Mouse (Mus musculus): Measurements from ENCODE around the gene BC048562. TPM values are rescaled to one million over a fixed set of nuclear protein-coding genes. Genes with fewer than 3 reads are reported as not detected.
A peak's percentile ranks its signal among the peaks of the same experiment; 100 is the strongest.

Gene BC048562
- total and polyA plus RNA-seq, 2 experiments from 2014 or later, result not detected

DNA sequence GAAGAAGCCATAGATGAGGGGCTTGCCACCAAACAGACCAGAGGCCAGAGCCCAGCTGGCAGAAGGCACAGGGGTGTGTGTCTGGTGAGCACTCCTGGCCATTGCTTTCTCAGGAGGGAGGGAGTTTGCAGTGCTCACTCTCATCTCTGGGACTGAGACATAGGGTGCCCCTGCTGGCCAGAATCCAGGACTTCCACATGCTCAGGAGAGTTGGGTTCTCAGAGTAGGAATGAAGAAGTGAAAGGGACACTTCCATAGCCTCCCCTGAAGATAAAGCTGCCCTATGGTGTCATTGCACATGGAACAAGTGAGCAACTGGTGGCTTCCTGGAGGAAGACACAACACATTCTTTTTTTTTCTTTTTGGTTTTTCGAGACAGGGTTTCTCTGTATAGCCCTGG, 38.2 kb downstream of the BC048562 start:
- no peak overlapping the region for H3K9ac ChIP-seq (replicated peaks; ENCODE audit: low read length, poor library complexity, severe bottlenecking)
- DNase-seq (ENCODE audit: low spot score) (no peak), ATAC-seq (ENCODE audit: low FRiP score) (no peak)
- H3K27me3 ChIP-seq (ENCODE audit: insufficient read depth, low read length), result no peaks in the 10 kb centered on the region
- 55% methylated on average over 1 of the region's 1 CpGs for WGBS
- H3K9me3 ChIP-seq (ENCODE audit: low read length), result no peaks in the 10 kb centered on the region
- no peaks in the 10 kb centered on the region for H3K36me3 ChIP-seq (ENCODE audit: insufficient read depth, low read length)
- H3K4me1 ChIP-seq (ENCODE audit: insufficient read depth, low read length), result peaks cover 9% of the 10 kb centered on the region; the same call in 1 of the 2 replicates
- TF ChIP-seq CTCF (IDR thresholded peaks at IDR 0.05), result 0 out of 2 replicates have a peak, but pooled peaks have one; percentile 11
- no peak overlapping the region for H3K4me2 ChIP-seq (ENCODE audit: low read depth, low read length, poor library complexity, severe bottlenecking)
- H3K27ac ChIP-seq (ENCODE audit: low read depth, low read length), result no peak overlapping the region
- no peak overlapping the region for H3K4me3 ChIP-seq (ENCODE audit: low read depth, low read length)

DNA sequence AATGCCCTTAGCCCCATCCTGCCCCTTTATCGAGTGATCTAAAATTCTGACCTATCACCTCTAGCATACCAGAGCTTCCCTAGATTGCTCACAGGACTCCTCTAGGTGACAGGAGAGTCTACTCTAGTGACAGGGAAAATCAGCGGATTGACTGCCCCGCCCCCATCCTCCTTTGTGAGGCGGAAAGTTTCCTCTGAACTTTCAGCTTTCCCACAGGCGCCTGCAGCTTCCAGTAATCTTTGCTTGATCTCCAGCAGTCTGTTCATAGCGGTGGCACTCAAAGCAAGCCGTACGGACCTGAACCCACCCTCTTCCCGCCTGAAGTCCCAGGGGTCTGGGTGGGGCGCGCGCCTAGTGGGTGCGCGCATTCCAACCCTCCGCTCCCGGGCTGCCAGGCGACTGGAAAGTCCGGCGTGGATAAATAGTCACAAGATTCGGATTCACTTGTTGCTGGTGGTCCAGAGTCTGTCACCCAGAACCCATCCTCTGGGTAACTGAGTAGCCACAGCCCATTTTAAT, 42.4 kb downstream of the BC048562 start:
- no peak for TF ChIP-seq CTCF (IDR thresholded peaks at IDR 0.05)
- Histone ChIP-seq H3K4me3 (ENCODE audit: low read depth, low read length) (peak overlapping the region; percentile 36), H3K9ac (replicated peaks; ENCODE audit: low read length, poor library complexity, severe bottlenecking) (peak overlapping the region; percentile 29; the same call in 1 of the 2 replicates), H3K36me3 (ENCODE audit: insufficient read depth, low read length) (no peaks in the 10 kb centered on the region), H3K4me1 (ENCODE audit: insufficient read depth, low read length) (peaks cover 16% of the 10 kb centered on the region; the same call in 1 of the 2 replicates), H3K9me3 (ENCODE audit: low read length) (no peaks in the 10 kb centered on the region), H3K4me2 (ENCODE audit: low read depth, low read length, poor library complexity, severe bottlenecking) (peak overlapping the region; percentile 59), H3K27me3 (ENCODE audit: insufficient read depth, low read length) (no peaks in the 10 kb centered on the region), H3K27ac (ENCODE audit: low read depth, low read length) (no peak overlapping the region)
- under 1% methylated on average over 20 of the region's 20 CpGs for WGBS
- ATAC-seq (ENCODE audit: low FRiP score) (no peak; the same call in 1 of the 2 replicates), DNase-seq (ENCODE audit: low spot score) (peak; percentile 37)

DNA sequence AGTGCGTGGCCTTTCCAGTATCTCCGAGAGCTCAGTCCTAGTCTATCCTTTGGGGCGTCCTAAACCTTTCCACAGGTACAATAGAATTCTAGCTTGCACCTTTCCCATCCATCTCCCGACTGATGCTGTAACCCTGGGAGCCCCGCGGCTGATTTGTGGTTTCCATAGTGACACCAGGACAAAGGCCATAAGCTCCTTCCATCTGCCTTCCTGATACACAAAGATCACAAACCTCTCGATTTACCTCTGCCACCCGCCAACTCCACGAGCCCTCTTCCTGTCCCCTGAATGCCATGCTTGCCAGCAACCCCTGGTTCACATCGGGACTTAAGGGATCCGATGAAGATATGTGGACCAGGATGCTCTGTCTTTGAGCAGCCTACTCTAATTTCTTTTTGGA, 43.0 kb downstream of the BC048562 start:
- DNase-seq (ENCODE audit: low spot score) (no peak), ATAC-seq (ENCODE audit: low FRiP score) (no peak)
- H3K9ac ChIP-seq (replicated peaks; ENCODE audit: low read length, poor library complexity, severe bottlenecking), result peak overlapping the region; percentile 29; the same call in 1 of the 2 replicates
- H3K4me2 ChIP-seq (ENCODE audit: low read depth, low read length, poor library complexity, severe bottlenecking), result peak overlapping the region; percentile 59
- H3K4me3 ChIP-seq (ENCODE audit: low read depth, low read length), result peak overlapping the region; percentile 36; the same call in 1 of the 2 replicates
- H3K27ac ChIP-seq (ENCODE audit: low read depth, low read length), result peak overlapping the region; percentile 1; the same call in 1 of the 2 replicates
- peaks cover 16% of the 10 kb centered on the region; the same call in 1 of the 2 replicates for H3K4me1 ChIP-seq (ENCODE audit: insufficient read depth, low read length)
- no peaks in the 10 kb centered on the region for H3K36me3 ChIP-seq (ENCODE audit: insufficient read depth, low read length)
- no peaks in the 10 kb centered on the region for H3K27me3 ChIP-seq (ENCODE audit: insufficient read depth, low read length)
- TF ChIP-seq CTCF (IDR thresholded peaks at IDR 0.05), result no peak
- WGBS, result 18% methylated on average over 11 of the region's 11 CpGs
- H3K9me3 ChIP-seq (ENCODE audit: low read length), result no peaks in the 10 kb centered on the region

DNA sequence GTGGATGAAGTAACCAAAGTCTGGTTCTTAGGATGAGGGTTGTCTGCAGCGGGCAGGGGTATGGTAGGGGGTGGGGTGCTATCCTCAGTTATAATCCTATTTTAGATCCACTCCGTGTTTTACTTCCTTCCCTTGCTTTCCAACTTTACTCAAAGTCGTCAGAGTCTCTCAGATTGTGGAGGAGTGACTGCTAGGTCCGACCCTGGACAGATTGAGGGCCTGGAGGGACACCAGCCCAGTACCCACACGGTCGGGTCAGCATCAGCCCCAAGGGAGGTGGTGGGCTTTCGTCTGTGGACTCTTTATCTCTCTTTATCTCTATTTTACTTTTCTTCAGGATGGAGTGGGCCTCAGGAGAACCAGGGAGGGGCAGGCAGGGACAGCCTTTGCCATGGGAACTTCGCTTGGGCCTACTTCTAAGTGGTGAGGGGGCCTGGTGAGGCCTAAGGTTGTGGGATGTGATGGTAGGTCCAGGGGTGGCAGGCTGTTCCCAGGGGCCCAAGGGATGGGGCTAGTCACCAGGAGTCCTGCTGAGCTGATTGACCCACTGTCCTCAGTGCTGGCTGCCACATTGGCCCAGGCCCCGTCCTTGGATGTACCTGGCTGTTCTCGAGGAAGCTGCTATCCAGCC, 43.6 kb downstream of the BC048562 start, which contains the start of gene Lamb2:
TSS of gene Lamb2 (plus strand) at position 16 of the 631 bp plus-strand sequence.
- H3K36me3 ChIP-seq (ENCODE audit: insufficient read depth, low read length), result no peaks in the 10 kb centered on the region
- no peaks in the 10 kb centered on the region for H3K9me3 ChIP-seq (ENCODE audit: low read length)
- no peaks in the 10 kb centered on the region for H3K27me3 ChIP-seq (ENCODE audit: insufficient read depth, low read length)
- H3K27ac ChIP-seq (ENCODE audit: low read depth, low read length), result peak within 1 kb of the TSS; percentile 1; the same call in 1 of the 2 replicates
- no peak for TF ChIP-seq CTCF (IDR thresholded peaks at IDR 0.05)
- H3K4me2 ChIP-seq (ENCODE audit: low read depth, low read length, poor library complexity, severe bottlenecking), result peak within 1 kb of the TSS; percentile 59
- ATAC-seq (ENCODE audit: low FRiP score) (no peak), DNase-seq (ENCODE audit: low spot score) (peak; percentile 74)
- peaks cover 16% of the 10 kb centered on the region; the same call in 1 of the 2 replicates for H3K4me1 ChIP-seq (ENCODE audit: insufficient read depth, low read length)
- peak within 1 kb of the TSS; percentile 48; the same call in 1 of the 2 replicates for H3K9ac ChIP-seq (replicated peaks; ENCODE audit: low read length, poor library complexity, severe bottlenecking)
- 4% methylated on average over 10 of the region's 10 CpGs for WGBS
- peak within 1 kb of the TSS; percentile 36 for H3K4me3 ChIP-seq (ENCODE audit: low read depth, low read length)

DNA sequence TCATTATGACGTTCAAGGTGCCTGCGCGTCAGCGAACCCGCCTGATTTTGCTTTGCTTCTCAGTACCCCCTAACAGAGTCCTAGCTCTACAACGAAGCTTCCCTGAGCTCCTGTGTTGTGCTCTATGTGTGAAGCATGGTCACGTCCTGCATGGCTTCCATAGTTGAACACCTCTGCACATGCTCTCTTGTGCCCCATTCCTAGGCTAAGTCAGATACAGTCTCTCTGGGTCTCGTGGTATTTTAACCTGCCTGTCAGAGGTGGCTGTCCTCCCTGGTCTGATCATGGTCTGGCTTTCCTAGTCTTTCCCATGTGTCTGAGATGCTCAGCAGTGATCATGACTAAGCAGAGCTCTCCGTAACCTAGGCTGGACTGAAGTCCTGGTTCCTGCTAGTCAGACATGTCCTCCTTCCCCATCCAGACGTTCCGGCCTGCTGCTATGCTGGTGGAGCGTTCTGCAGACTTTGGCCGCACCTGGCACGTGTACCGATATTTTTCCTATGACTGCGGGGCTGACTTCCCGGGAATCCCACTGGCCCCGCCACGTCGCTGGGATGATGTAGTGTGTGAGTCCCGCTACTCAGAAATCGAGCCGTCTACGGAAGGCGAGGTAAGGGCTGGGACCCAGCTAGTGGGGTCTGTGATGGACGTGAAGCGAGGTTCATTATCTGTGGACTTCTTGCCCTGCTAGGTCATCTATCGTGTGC, 44.7 kb downstream of the BC048562 start:
- Histone ChIP-seq H3K27ac (ENCODE audit: low read depth, low read length) (no peak overlapping the region), H3K4me2 (ENCODE audit: low read depth, low read length, poor library complexity, severe bottlenecking) (no peak overlapping the region; the same call in 1 of the 2 replicates)
- ATAC-seq (ENCODE audit: low FRiP score), result no peak

More for the DNA sequence above, 44.7 kb downstream of the BC048562 start:
- 92% methylated on average over 28 of the region's 28 CpGs for WGBS
- no peak for DNase-seq (ENCODE audit: low spot score)
- Histone ChIP-seq H3K9ac (replicated peaks; ENCODE audit: low read length, poor library complexity, severe bottlenecking) (no peak overlapping the region), H3K9me3 (ENCODE audit: low read length) (no peaks in the 10 kb centered on the region), H3K4me3 (ENCODE audit: low read depth, low read length) (no peak overlapping the region), H3K27me3 (ENCODE audit: insufficient read depth, low read length) (no peaks in the 10 kb centered on the region), H3K4me1 (ENCODE audit: insufficient read depth, low read length) (peaks cover 16% of the 10 kb centered on the region; the same call in 1 of the 2 replicates), H3K36me3 (ENCODE audit: insufficient read depth, low read length) (no peaks in the 10 kb centered on the region)
- no peak for TF ChIP-seq CTCF (IDR thresholded peaks at IDR 0.05)
